Mouse (Mus musculus) thymus, adult 2 months (tissue): ENCODE results near the gene Colgalt1.

ENCODE experiments used
- CTCF ChIP-seq: fragments of 200-500 bp; IDR thresholded peaks from 2 replicates; pipeline ENCODE4 v1.5.1; 2012; ENCODE audit warnings: mild to moderate bottlenecking, control low read depth, low read length, moderate library complexity, borderline replicate concordance; ENCODE audit not compliant: control insufficient read depth, poor library complexity, insufficient read depth; ENCODE audit errors: extremely low read depth
- POLR2A ChIP-seq: fragments of 200-500 bp; IDR thresholded peaks from 2 replicates; pipeline ENCODE4 v1.6.1; 2012; ENCODE audit warnings: mild to moderate bottlenecking, low read length, control low read depth, moderate library complexity; ENCODE audit not compliant: control insufficient read depth, poor library complexity, insufficient read depth; ENCODE audit errors: extremely low read depth

GRCm38 (mm10) chr8:71645510-71645909, 34.7 kb downstream of the Colgalt1 start:
- TF ChIP-seq POLR2A (no peak), CTCF (no peak)
